Mouse (Mus musculus) small intestine, adult 2 months (tissue): ENCODE measurements at regions not wholly inside any gene's neighbourhood (a gene's known extent, or its start where the extent isn't known, plus 50 kb on each side); places are given as distances from the start of the nearest gene placed in this dataset.

Experiments
- H3K27ac ChIP-seq: fragments of 200-500 bp; 2 replicates; pipeline ENCODE4 v1.5.1; 2012; ENCODE audit warnings: low read depth, low read length, control low read depth, inconsistent platforms; ENCODE audit not compliant: insufficient read depth
- H3K27me3 ChIP-seq: fragments of 200-500 bp; 2 replicates; pipeline ENCODE4 v1.6.1; 2012; ENCODE audit warnings: mild to moderate bottlenecking, moderate library complexity, low read length, inconsistent platforms; ENCODE audit not compliant: control insufficient read depth, insufficient read depth
- H3K36me3 ChIP-seq: fragments of 200-500 bp; 2 replicates; pipeline ENCODE4 v1.6.1; 2012; ENCODE audit warnings: mild to moderate bottlenecking, low read length, control low read depth, inconsistent platforms; ENCODE audit not compliant: control insufficient read depth, insufficient read depth
- H3K4me1 ChIP-seq: fragments of 200-500 bp; 2 replicates; pipeline ENCODE4 v1.6.1; 2012; ENCODE audit warnings: low read length, inconsistent platforms, mixed read lengths; ENCODE audit not compliant: control insufficient read depth, insufficient read depth, insufficient read length
- H3K4me3 ChIP-seq: fragments of 200-500 bp; 2 replicates; pipeline ENCODE4 v1.5.1; 2012; ENCODE audit warnings: low read depth, mild to moderate bottlenecking, control low read depth, inconsistent platforms, low read length, moderate library complexity
- CTCF ChIP-seq: fragments of 200-500 bp; IDR thresholded peaks from 2 replicates; pipeline ENCODE4 v1.5.1; 2012; ENCODE audit warnings: low read depth, mild to moderate bottlenecking, control low read depth, inconsistent platforms, low read length, moderate library complexity, mixed read lengths; ENCODE audit not compliant: insufficient replicate concordance, insufficient read length; ENCODE audit errors: extremely low read depth
- POLR2A ChIP-seq: fragments of 200-500 bp; IDR thresholded peaks from 2 replicates; pipeline ENCODE4 v1.6.1; 2012; ENCODE audit warnings: low read depth, mild to moderate bottlenecking, control low read depth, inconsistent platforms, low read length, moderate library complexity
- WGBS: fragments of 180-500 bp; shearing (Covaris S2); methylation state at CpG from one replicate; pipeline ENCODE4 v1.1.7; 2018; 5-methylcytosine and 5-hydroxymethylcytosine counted together

GRCm38 (mm10) chr16:55555224-55555623 is 257.4 kb upstream of the Zpld1 start:
- 53% methylated on average over 6 of the region's 6 CpGs for WGBS

GRCm38 (mm10) chr16:55553896-55554295 is 256.1 kb upstream of the Zpld1 start:
- no peaks in the 10 kb centered on the region for H3K27me3 ChIP-seq
- no peak overlapping the region for H3K4me3 ChIP-seq
- WGBS = 84% methylated on average over 4 of the region's 4 CpGs

More at GRCm38 (mm10) chr16:55555224-55555623, 257.4 kb upstream of the Zpld1 start:
- no peak for TF ChIP-seq POLR2A
- TF ChIP-seq CTCF = no peak
- H3K36me3 ChIP-seq = no peaks in the 10 kb centered on the region
- H3K4me1 ChIP-seq = peaks cover 2% of the 10 kb centered on the region; the same call in 1 of the 2 replicates
- no peaks in the 10 kb centered on the region for H3K27me3 ChIP-seq
- no peak overlapping the region for H3K27ac ChIP-seq
- no peak overlapping the region for H3K4me3 ChIP-seq

GRCm38 (mm10) chr16:55551348-55551747 is 253.6 kb upstream of the Zpld1 start:
- Histone ChIP-seq H3K4me1 (peaks cover 2% of the 10 kb centered on the region; the same call in 1 of the 2 replicates), H3K4me3 (no peak overlapping the region), H3K27ac (no peak overlapping the region), H3K36me3 (no peaks in the 10 kb centered on the region), H3K27me3 (no peaks in the 10 kb centered on the region)
- 94% methylated on average over 1 of the region's 1 CpGs for WGBS
- TF ChIP-seq POLR2A (no peak), CTCF (no peak)

More at GRCm38 (mm10) chr16:55553896-55554295, 256.1 kb upstream of the Zpld1 start:
- H3K27ac ChIP-seq = no peak overlapping the region
- H3K4me1 ChIP-seq = peaks cover 2% of the 10 kb centered on the region; the same call in 1 of the 2 replicates
- TF ChIP-seq CTCF = no peak
- TF ChIP-seq POLR2A = no peak
- H3K36me3 ChIP-seq = no peaks in the 10 kb centered on the region

GRCm38 (mm10) chr16:55550649-55551312 is 253.0 kb upstream of the Zpld1 start:
- TF ChIP-seq CTCF = no peak
- no peak for TF ChIP-seq POLR2A
- peaks cover 2% of the 10 kb centered on the region; the same call in 1 of the 2 replicates for H3K4me1 ChIP-seq
- 55% methylated on average over 4 of the region's 4 CpGs for WGBS
- H3K27ac ChIP-seq = no peak overlapping the region
- H3K36me3 ChIP-seq = no peaks in the 10 kb centered on the region
- H3K4me3 ChIP-seq = no peak overlapping the region
- H3K27me3 ChIP-seq = no peaks in the 10 kb centered on the region

GRCm38 (mm10) chr16:55547095-55547494 is 249.3 kb upstream of the Zpld1 start:
- no peak overlapping the region for H3K27ac ChIP-seq
- H3K4me3 ChIP-seq = no peak overlapping the region
- H3K4me1 ChIP-seq = no peaks in the 10 kb centered on the region
- H3K27me3 ChIP-seq = no peaks in the 10 kb centered on the region
- 97% methylated on average over 2 of the region's 2 CpGs for WGBS
- H3K36me3 ChIP-seq = no peaks in the 10 kb centered on the region
- TF ChIP-seq CTCF (no peak), POLR2A (no peak)

- no peaks in the 10 kb centered on the region for H3K27me3 ChIP-seq
- H3K4me3 ChIP-seq = no peak overlapping the region
- no peak overlapping the region for H3K27ac ChIP-seq
- H3K4me1 ChIP-seq = peaks cover 3% of the 10 kb centered on the region; the same call in 1 of the 2 replicates
- H3K36me3 ChIP-seq = no peaks in the 10 kb centered on the region
- TF ChIP-seq POLR2A = no peak
- TF ChIP-seq CTCF = no peak
- WGBS = 90% methylated on average over 3 of the region's 3 CpGs
Measured at GRCm38 (mm10) chr16:55540336-55541015, 242.7 kb upstream of the Zpld1 start.

- Histone ChIP-seq H3K4me1 (peaks cover 3% of the 10 kb centered on the region; the same call in 1 of the 2 replicates), H3K27me3 (no peaks in the 10 kb centered on the region), H3K27ac (no peak overlapping the region), H3K36me3 (no peaks in the 10 kb centered on the region), H3K4me3 (no peak overlapping the region)
- WGBS = 25% methylated on average over 1 of the region's 1 CpGs
- no peak for TF ChIP-seq POLR2A
- TF ChIP-seq CTCF = no peak
Measured at GRCm38 (mm10) chr16:55539179-55539578, 241.4 kb upstream of the Zpld1 start.

GRCm38 (mm10) chr16:55537548-55537947 is 239.8 kb upstream of the Zpld1 start:
- no peak overlapping the region for H3K4me3 ChIP-seq
- no peak for TF ChIP-seq CTCF
- no peak for TF ChIP-seq POLR2A
- H3K27ac ChIP-seq = no peak overlapping the region
- H3K27me3 ChIP-seq = no peaks in the 10 kb centered on the region
- H3K36me3 ChIP-seq = no peaks in the 10 kb centered on the region
- WGBS = 36% methylated on average over 5 of the region's 5 CpGs
- peaks cover 4% of the 10 kb centered on the region; the same call in 1 of the 2 replicates for H3K4me1 ChIP-seq
